In the genomic region with DNA sequence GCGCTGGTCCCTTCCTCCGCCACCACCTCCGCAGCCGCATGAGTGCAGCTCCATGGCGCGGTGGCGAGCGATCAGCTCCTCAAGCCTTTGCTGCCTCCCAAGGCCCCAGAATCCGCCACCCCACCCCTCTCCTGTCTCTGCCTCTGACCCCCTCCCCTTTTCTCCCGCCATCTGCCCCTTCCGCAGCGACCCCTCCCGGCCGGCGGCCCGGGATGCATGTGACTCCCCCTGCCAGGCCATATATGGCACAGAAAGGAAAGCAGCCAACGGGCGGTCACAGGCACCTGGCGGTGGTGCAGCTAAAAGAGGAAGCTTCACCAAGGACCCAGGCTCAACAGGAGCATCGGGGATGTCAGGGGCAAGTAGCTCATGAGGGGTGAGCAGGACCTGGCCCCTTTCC, we compare ENCODE assay signal across 10 mouse cellular contexts. TPM values are rescaled to one million over a fixed set of nuclear protein-coding genes. Genes with fewer than 3 reads are reported as not detected.
A peak's percentile ranks its signal among the peaks of the same experiment; 100 is the strongest.
DNase-seq lines count a peak whose midpoint lies in the region; ATAC-seq lines count a peak whose summit lies in the region.
"Not testable (repeated sequence)": the region's sequence is repeated elsewhere in the genome, so short reads cannot be mapped to it uniquely, and the experiment has no call there.
"Had no signal": no experiment of that assay in that cellular context is flagged by ENCODE, and none has a peak within 500 bp of the region (broad histone marks: within the 10 kb centered on the region; RNA-seq: fewer than 3 reads in every experiment).

No protein-coding gene starts in this region.

- H3K4me3 ChIP-seq in embryonic facial prominence, embryonic 15.5 days (replicated peaks): peak overlapping the region; percentile 39
- H3K4me3 ChIP-seq in heart, embryonic 12.5 days: peak overlapping the region; percentile 48

- not testable (repeated sequence) for H3K4me1 ChIP-seq in embryonic facial prominence, embryonic 15.5 days; heart, embryonic 12.5 days (replicated peaks)

- not testable (repeated sequence) for H3K9ac ChIP-seq in embryonic facial prominence, embryonic 15.5 days
- peak overlapping the region; percentile 48; the same call in 1 of the 2 replicates for H3K9ac ChIP-seq in heart, embryonic 12.5 days

- not testable (repeated sequence) for H3K27me3 ChIP-seq in embryonic facial prominence, embryonic 15.5 days; heart, embryonic 12.5 days (replicated peaks)

- WGBS in embryonic facial prominence, embryonic 15.5 days: 2% methylated on average over 14 of the region's 20 CpGs
- 2% methylated on average over 16 of the region's 20 CpGs for WGBS in heart, embryonic 12.5 days

- H3K27ac ChIP-seq in embryonic facial prominence, embryonic 15.5 days (replicated peaks); heart, embryonic 12.5 days (ENCODE audit: poor library complexity, severe bottlenecking): not testable (repeated sequence)

- intact Hi-C loops in left cerebral cortex, postnatal 4 days (cut with DNase I): not testable (repeated sequence)

- peak overlapping the region; percentile 67 for H3K4me2 ChIP-seq in embryonic facial prominence, embryonic 15.5 days (replicated peaks)
- peak overlapping the region; percentile 74 for H3K4me2 ChIP-seq in heart, embryonic 12.5 days

- peak; percentile 0 for DNase-seq in adrenal gland, postnatal 25 days
- DNase-seq in kidney, adult 18-20 months: peak; percentile 1
- peak; percentile 54 for DNase-seq in left cerebral cortex, postnatal 4 days
- DNase-seq in lung, postnatal 25 days (ENCODE audit: low spot score): peak; percentile 0
- DNase-seq in retina, postnatal 1 day: peak; percentile 77
- peak; percentile 43 to 62 for DNase-seq in thymus, postnatal 36 days

- H3K36me3 ChIP-seq in embryonic facial prominence, embryonic 15.5 days; heart, embryonic 12.5 days: not testable (repeated sequence)

- H3K9me3 ChIP-seq in embryonic facial prominence, embryonic 15.5 days (replicated peaks); heart, embryonic 12.5 days (replicated peaks): not testable (repeated sequence)

- ATAC-seq in embryonic facial prominence, embryonic 15.5 days (ENCODE audit: insufficient number of reproducible peaks, low FRiP score, low TSS enrichment, low read depth); heart, embryonic 12.5 days (ENCODE audit: insufficient number of reproducible peaks, low FRiP score): not testable (repeated sequence)

RNA-seq across cellular contexts. Expression of gene Gm3629, which starts 14.6 kb away (rescaled TPM):
- total RNA-seq in adrenal gland, postnatal 25 days (2021): not detected in 2 replicates
- 0.24 TPM in 1 of 2 replicates, not detected in the other for polyA plus RNA-seq in embryonic facial prominence, embryonic 15.5 days (2015; fragmentation: Nextera tagmentation; extraction: Ambion mirVana)
- polyA plus RNA-seq in heart, embryonic 12.5 days (2016; fragmentation: Nextera tagmentation; extraction: Ambion mirVana): 0.71 and 0.92 TPM in 2 replicates
- total RNA-seq in left cerebral cortex, postnatal 4 days (2021): 1 to 10 TPM in 1 of 2 experiments, not detected in 1; 1.6 TPM
- total RNA-seq: CH12.LX had no signal

RNA-seq across cellular contexts. Expression of gene Gm3460, which starts 17.2 kb away (rescaled TPM):
- total RNA-seq in adrenal gland, postnatal 25 days (2021): not detected in 2 replicates
- not detected in 2 replicates for polyA plus RNA-seq in embryonic facial prominence, embryonic 15.5 days (2015; fragmentation: Nextera tagmentation; extraction: Ambion mirVana)
- polyA plus RNA-seq in heart, embryonic 12.5 days (2016; fragmentation: Nextera tagmentation; extraction: Ambion mirVana): not detected in 2 replicates
- under 1 TPM in 1 of 2 experiments, not detected in 1; 0.50 TPM for total RNA-seq in left cerebral cortex, postnatal 4 days (2021)
- total RNA-seq: adrenal gland, postnatal 4 days; CH12.LX had no signal

Comparison
In these comparisons a context has a peak if more than half of its experiments do, and no peak if none do; other contexts are left out.
1. DNase-seq: peak in every context shown above with its lines; median percentile 77 in retina, postnatal 1 day; 54 in left cerebral cortex, postnatal 4 days; 52 in thymus, postnatal 36 days; 1 in kidney, adult 18-20 months; 0 in adrenal gland, postnatal 25 days; 0 in lung, postnatal 25 days.